Mouse (Mus musculus): Measurements from ENCODE around the gene Tubgcp6.

Gene Tubgcp6

DNA sequence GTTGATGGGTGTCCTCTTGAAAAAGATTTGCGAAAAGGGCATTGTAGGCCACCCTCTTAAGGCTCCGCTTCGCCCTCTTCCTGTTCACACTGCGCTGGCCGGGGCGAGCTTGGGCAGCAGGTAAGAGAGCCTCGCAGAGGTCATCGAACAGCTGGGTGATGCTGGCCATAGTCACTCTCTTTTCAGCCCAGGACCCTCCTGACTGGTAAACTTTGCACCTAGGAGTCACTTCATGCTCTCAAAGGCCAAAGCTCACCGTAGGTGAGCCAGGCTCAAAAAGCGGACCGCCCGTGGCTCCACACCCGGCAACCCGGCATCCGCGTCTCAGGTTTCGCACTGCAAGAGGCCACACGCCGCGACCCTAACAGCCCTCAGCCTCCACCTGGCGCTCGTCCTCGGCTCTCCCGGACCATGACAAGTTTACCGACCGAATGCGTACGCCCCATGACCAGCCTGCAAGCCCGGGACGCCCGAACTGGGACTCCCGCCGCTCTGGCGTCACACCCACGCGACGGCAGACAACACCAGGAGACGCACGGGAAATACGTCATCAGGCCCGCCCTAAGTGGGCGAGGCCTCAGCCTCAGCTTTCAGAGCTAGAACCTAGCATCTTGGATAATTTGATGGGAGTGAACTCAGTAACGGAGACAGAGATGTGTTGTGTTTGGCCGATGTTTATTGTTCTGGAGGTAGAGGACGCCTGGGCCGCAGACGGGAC, at the start of gene Tubgcp6:
Tubgcp6 (minus strand) TSS at position 464 of the 718 bp plus-strand sequence.
- DNase-seq = peak; percentile 96

DNA sequence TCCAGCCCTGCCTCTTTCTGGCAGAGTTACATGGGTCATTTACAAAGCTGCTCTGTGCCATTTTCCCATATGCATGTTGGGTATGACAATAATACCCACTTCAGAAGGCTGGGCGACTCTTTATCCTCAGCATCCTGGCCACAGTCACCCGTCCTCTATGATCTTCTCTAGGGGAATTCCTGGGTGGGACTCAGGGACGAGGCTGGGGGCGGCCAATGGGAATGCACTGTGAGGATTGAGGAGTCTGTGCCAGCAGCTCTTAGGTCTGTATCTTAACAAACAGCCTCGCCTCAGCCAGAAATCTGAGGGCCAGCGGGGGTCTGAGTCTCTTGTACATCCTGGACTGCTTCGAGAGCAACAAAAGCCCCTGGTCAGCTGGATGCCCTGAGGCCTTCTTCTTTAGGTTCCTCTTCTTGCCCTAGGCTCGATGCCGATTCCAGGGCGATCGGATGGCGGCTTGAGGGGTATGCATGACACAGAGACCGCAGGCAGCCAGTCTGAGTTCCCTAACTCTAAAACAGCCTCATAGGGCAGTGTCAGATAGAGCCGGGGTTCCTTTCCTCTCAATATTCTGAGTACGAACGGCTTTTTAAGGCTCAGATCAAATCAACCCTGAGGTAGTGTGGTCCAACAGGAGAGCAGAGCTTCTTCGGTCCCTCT, 49.5 kb upstream of the Tubgcp6 start:
- DNase-seq = peak; percentile 66

DNA sequence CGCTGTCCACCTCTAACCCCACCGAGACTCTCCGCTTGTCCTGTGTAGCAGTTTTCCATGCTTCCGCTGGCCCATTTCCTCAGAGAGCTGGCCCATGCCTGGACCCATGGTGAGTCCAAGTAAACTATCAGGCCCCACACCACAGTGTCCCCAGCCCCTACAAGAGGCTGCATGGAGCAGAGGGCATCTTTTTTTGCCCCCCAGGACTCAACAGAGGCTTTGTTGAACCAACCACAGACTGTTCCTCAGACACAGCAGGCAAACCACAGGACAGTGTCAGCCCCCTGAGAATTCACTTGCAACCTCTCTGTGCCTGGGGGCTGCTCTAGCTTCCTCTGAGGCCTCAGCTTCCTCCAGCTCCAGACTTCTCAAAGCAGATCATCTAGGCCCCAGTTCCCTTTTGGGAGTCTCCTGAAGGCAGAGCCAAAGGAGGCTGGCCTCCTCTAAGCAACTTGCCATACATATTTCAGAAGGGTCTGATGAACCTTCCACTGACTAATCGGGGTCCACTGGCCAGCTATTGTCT, 48.7 kb upstream of the Tubgcp6 start:
- no peak for DNase-seq

DNA sequence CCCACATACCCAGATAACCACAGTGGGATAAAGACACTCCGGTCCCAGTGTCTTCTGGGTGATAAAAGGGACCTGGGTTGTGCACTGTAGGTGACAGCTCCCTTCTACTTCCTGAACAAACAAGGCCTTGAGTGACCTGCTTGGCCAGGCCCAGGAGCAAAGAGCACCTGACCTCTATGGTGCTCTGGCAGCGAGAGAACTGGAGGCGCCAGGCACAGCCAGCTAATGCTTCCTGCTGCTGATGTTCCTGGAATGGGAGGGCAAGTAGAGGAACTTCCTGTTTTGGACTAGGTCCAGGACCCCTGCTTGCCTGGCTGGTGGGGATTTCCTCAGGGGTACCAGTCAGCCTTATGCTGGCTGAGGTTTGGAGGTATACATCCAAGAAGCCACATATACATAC, 47.2 kb upstream of the Tubgcp6 start:
- DNase-seq = peak; percentile 59

DNA sequence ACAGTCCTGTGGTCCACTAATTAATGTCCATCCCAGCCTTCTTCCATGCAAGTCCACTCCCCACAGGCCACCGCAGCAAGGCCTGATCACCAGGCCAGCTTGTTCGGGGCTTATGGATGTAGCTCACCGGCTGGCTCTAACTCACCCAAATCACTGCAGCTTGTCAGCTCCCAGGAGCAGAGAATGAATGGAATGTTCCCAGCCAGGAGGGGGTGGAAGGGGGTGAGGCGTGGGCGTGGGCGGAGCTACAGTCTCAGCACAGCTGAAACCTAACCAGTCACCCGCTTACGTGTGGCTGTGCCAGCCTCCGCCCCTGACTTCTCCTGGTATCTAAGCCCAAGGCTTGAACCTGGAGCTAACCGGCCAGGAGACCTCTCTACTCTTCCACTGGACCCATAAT, 46.5 kb upstream of the Tubgcp6 start:
- DNase-seq = peak; percentile 92

DNA sequence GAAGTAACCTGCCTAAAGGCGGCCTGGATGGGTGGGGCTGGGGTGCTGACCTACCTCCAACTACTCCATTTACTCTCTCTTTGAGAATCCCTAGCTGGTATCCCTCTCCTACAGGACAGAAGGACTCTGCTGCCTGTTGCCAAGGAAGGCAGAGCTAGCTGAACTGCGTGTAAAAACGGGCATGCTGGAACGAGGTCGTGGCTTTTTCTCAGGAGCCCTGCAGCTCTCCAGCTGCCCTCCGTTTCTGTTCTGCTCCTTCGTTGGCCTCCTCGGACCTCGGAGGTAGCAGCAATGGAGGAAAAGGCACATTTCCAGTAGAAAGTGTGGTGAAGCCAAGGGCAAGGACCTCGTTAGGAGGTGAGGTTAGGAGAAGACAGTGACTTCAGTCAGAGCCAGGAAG, 46.0 kb upstream of the Tubgcp6 start:
- DNase-seq = peak; percentile 72

DNA sequence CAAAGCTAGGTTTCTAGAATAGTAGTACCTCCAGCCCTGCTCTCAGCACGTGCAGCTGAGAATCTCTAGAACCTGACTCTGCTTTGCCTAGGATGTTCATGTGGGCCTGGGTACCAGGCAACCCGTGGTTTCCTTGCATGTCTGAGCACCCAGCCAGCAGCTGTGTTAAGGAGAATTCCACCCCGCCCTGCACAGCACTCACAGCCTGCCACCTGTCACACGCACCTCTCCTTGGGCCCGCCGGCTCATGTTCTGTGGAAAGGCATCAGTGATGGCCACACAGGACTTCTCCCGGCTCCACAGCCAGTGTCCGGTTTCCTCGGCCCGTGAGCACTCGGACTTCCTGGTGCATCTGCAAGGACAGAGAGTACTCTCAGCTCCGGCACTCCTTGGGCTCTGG, 42.6 kb upstream of the Tubgcp6 start:
- no peak for DNase-seq

DNA sequence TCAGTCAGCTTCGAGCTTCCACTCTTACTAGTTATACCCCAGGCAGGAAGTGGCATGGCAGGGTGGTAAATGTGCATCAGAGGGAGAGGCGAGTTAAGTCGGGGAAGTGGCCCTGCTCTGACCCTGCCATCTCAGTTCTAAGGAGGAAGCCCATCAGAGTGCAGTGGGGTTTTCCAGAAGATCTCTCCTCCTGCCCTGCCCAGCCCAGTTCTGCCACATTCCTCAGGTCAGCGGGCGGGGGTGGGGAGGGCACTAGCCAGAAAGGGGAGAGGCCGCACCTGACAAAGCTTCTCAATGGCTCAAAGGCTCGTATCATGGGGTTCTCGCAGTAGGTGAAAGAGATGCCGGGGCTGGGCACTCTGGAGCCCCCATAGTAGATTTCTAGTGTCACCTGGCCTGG, 38.5 kb upstream of the Tubgcp6 start:
- no peak for DNase-seq

DNA sequence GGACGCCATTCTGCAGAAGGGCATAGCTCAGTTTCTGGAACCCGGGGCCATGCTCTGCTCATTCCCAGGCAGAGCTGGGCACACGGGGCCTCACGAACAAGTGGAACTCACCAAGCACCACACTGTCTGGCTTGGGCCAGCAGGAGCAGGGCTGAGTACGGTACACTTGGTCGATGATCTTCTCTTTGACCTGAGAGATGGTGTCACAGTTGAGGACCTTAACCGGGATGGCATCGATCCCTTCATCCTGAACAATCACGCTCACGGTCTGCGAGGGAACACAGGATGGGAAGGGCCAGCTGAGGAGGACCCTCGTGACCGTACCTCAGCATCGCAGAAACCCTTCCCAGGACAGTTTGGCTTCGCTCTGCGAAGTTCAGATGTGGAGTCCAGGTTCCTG, 35.6 kb upstream of the Tubgcp6 start:
- no peak for DNase-seq

DNA sequence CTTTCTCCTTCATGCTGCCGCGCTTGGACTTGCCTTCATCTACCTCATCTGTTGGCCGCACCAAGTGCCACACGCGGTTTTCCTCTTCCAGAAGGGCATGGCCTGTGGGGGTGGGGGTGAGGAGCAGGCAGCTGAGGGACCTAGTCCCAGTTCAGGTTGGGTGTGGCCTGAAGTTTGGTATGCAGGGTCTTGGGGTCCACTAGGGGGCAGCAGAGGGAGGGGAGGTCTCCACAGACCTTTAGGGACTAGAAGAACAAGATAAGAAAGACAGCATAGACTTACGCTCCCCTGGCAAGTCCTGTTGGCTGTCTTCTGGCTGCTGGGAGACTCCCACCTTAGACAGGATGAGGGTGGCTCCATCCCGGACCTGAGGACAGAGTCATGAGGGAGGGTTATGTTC, 35.0 kb upstream of the Tubgcp6 start:
- DNase-seq = peak; percentile 80

DNA sequence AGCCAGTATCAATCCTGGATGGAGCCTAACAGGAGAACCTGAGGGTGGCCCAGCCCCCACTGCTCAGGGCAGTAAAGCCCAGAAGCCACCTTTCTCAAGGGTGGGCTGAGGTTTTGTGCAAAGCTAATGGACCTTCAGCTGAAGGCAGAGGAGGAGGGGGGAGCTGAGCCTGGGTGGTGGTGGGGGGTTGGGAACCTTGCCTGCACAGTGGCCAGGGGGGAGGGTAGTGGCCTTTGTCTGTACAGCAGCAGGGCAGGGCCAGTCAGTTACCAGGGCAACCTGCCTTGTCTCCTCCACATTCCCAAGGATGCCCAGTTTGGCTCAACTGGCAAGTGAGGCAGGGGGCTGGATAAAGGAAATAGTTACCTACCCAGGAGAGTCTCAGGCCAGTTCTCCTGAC, 29.4 kb upstream of the Tubgcp6 start:
- no peak for DNase-seq

DNA sequence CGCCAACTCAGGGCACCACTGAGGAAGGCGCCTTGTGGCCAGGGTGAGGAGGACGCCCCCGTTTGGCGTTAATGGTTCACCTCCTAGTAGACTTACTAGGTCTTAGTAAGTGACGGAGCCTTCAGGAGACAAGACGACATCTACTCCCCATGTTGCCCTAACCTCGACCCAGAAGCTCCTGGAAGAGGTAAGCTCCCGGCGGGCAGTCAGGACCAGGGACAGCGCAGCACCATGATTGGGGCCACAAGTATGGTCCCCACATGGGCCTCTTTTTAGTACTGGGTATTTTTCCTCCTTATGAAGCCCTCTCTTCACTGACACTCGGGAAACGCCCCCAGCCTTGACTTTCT, 27.1 kb upstream of the Tubgcp6 start:
- DNase-seq = no peak

DNA sequence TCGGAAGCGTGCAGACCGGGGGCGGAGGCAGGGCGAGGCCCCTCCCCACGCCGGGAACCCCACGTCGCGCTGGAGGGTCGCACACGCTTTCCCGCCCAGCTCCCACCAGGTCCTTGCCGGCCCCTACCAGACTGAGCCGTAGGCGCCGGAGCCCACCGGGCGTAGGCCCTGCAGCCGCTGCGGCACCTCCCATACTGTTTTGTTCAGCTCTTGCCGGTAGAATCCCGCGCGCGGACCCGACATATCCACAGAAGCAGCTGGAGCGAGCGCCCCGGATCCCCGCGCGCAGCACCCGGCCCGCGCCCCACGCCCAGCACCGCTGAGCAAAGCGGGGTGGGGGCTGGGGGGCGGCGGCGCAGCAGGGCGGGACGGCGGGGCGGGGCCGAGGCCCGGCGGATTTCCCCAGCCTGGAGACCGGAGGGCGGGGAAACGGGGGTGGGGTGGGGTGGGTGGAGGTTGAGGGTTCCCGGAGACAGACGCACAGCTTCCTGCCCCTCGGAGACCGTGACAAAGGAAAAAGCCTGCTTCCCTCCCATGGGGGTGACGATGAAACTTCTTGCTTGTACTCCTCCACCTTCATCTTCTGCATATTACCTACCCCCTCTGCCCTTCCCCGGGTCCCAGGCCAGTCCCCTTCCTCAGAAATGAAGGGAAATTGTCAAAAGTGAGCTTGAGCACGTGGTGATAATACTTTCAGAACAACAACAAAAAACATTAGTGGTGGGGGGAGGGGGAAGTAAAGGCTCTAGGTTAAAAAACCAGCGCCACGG, 26.5 kb upstream of the Tubgcp6 start, which contains the start of gene Mapk11:
Mapk11 (minus strand) TSS at position 358 of the 770 bp plus-strand sequence.
- no peak for DNase-seq

DNA sequence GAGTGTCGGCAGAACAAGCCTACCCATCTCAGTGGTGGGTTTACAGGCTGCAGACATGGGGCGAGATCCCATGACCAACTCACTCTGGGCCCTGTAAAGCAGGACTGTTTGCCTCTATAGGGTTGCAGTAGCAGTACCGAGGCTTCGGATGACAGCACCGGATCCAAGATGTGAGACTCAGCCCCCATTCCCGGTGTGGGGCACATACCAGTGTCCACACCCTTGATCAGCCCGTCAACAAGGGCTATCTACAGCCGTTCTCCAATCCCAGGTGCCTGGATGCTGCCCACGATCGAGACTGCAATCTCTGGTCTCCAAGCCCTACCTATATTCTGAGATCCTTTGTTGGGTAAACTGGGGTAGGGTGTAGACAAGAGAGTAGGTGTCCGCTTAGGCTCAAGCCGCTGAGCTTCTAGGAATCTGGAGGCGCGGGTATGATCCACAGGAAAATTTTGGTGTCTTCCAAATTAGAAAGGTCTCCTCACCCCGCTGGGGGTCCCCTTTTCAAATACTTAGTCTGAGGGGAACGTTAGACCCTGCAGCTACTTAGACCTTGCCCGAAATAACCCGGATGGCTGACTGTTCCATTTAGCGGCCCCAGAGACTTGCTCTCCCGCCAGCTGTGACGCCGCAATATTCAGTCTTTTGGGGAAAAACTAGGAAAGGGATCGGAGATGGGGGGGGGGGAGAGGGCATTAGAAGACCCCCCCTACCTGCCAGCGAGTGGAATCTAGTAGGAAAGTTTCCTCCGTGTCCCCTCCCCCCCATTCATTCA, 25.8 kb upstream of the Tubgcp6 start:
- no peak for DNase-seq

DNA sequence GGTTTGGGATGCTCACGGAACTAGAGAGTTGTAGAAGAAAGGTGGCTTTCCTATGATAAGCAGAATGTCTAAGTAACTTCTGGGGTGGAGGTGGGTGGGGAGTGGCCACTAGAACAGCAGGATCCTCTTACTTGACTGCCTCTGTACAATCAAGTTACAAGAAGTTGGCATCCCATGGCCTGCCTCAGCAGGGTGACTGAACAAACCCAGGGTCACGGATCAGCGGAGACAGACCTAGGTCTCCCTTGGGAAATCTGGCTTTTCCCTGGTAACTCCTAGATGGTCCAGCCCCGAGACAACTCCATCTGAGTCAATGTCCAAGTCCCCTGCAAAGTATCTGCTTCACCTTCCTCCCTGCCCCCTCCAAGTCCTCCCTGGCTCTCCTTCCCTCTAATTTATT, 25.0 kb upstream of the Tubgcp6 start:
- no peak for DNase-seq

DNA sequence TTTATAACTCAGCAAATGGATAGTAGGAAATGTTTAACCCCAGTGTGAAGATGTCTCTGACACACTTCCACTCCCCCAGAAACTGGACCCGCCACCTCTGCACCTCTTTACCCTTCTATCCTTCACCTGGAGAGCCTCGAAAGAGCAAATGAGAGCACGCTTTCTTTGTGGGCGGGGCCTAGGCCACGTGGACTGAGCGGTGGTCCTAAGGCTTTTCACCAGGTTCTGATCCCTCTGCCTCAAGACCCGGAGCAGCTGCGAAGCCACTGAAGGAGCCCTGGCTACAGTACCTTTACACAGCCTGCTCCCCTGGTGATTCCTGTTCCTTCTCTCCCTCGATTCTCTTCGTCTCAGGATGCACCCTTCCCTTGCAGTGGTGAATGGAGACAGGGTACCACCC, 24.5 kb upstream of the Tubgcp6 start:
- DNase-seq = no peak

DNA sequence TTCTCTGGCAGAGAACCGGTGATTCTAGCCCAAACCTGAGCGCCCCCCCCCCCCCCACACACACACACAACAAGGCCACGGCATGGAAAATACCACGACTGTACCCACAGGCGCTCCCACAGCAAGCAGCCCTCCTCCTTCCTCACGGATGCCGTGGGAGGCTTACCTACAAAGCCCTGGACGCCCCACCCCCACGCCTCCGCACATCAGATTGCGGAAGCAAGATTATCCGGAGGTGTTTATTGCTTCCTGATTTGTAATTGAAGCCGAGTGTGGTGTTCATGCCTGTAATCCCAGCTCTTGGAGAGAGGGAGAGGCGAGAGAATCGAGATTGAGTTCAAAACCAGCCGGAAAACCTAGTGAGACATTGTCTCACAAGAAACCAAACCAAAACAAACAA, 24.1 kb upstream of the Tubgcp6 start:
- peak; percentile 73 for DNase-seq

DNA sequence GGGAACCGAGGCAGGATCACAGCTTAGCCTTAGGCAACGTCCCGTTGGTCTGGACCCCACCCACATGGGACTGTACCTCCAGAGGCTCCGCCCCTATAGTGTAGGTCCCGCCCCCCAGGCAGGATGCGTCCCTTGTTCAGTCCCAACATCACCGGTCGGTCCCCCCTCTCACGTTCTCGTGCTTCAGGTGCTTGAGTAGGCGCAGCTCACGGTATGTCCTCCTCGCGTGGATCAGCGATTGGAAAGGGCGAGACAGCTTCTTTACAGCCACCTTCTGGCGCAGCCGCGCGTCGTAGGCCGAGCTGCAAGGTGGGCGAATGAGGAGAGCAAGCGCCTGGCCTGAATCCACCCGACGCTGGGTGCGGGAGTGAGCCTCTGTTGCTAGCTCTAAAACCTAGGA, 23.6 kb upstream of the Tubgcp6 start:
- peak; percentile 90 for DNase-seq

DNA sequence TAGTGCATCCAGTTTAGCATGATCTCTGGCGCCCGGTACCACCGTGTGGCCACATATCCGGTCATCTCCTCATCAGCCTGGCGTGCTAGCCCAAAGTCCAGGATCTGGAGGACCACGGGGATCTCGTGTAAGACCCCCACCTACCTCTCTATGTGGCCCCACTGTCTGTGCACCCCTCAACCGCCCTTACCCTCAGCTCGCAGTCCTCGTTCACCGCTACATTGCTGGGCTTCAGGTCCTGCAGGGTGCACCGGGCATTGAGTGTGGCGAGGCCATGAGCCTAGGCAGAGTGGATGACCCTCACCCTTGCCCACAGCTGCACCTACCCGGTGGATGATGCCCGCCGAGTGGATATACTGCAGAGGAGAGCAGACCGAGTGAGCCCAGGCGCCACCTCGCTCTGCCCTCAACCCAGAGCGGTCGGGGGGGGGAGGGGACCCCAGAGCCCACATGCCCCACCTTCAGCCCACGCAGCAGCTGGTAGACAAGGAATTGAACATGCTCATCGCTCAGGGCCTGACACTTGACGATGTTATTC, 23.0 kb upstream of the Tubgcp6 start:
- DNase-seq = no peak

DNA sequence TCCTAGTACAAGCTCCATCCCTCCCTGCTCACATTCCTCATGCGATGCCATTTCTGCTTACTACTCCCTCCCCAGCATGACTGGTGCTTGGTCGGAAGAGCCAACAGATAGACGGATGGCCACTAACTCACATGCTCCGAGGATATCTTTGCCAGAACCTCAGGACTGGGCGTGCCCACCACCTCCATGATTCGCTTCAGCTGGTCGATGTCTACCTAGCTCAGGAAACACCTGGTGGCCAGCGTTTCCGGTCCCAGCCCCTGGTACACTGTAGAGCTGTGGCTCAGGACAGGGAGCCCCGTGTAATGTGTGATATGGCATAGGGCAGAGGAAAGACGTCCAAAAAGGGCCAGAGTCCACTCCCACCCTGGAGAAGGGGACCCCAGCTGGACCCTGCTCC, 22.1 kb upstream of the Tubgcp6 start:
- no peak for DNase-seq

DNA sequence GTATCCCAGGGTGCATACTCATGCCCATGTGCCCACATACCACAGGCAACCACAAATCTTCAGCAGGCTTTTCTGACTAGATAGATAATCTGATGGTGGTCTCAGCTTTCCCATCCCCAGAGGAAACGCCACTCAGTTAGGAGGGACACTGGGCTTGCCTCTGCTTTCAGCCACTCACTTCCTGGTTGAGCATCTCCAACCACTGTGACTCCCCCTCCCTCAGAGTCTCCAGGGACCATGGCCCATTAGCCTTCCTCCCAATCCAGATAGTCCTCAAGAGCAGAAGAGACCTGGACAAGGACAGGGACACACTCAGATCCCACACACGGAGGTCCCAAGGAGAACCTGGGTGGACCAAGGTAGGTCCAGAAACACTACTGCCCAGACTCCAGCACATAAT, 20.2 kb upstream of the Tubgcp6 start:
- DNase-seq = no peak

DNA sequence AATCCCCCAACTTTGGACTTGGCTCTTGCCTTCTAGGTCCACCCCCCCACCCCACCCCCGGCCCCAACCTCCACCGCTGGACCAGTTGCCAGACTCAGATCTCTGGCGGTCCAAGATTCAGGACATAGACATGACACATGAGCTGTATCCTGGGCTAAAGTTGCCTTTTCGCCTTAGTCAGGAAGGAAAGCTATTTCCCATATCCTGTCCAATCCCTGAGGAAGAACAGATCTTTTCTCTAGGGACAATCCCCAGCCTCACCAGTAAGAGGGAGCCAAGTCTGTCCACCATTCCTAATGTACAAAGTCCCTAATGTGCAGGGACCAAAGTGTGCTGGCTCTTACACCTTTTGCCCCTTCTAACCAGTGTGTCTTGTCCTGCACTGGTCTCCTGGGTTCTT, 19.0 kb upstream of the Tubgcp6 start:
- DNase-seq = no peak

DNA sequence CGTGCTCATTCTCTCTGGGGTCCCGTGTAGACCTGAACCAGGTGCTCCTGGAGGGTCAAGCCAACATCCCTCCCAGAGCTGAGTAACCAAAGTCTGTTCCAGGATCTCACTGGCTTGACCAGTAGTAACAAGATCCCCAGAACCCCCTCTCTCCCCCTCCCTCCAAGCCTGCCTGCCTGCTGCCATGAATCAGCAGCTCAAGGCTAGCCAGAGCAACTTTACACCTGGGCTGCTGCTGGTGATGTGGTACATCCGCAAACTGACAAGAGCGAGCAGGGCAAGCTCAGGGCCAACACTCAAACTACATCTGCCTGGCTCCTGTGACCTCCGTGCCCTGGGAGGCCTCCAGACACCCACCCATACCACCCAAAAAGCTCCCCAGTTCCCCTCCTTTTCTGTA, 18.5 kb upstream of the Tubgcp6 start:
- no peak for DNase-seq
